Mouse (Mus musculus): ENCODE measurements around the gene Kcnd3.
A peak's percentile ranks its signal among the peaks of the same experiment; 100 is the strongest.

The Kcnd3 gene

GRCm38 (mm10) chr3:105451627-105452555 lies at the start of gene Kcnd3:
Kcnd3 (plus strand) TSS chr3:105452330.
- DNase-seq = peak in 1 of 2 experiments; percentile 4

GRCm38 (mm10) chr3:105402676-105403075 lies 49.5 kb upstream of the Kcnd3 start:
- no peak for DNase-seq

GRCm38 (mm10) chr3:105403410-105404076 lies 48.6 kb upstream of the Kcnd3 start:
- DNase-seq = no peak

GRCm38 (mm10) chr3:105404077-105404446 lies 48.1 kb upstream of the Kcnd3 start:
- no peak for DNase-seq

- no peak for DNase-seq
Observed at GRCm38 (mm10) chr3:105405516-105405915, 46.6 kb upstream of the Kcnd3 start.

GRCm38 (mm10) chr3:105406036-105406435 lies 46.1 kb upstream of the Kcnd3 start:
- DNase-seq = no peak

- DNase-seq = no peak
Observed at GRCm38 (mm10) chr3:105408211-105408610, 43.9 kb upstream of the Kcnd3 start.

- no peak for DNase-seq
Observed at GRCm38 (mm10) chr3:105410810-105411209, 41.3 kb upstream of the Kcnd3 start.

- no peak for DNase-seq
Observed at GRCm38 (mm10) chr3:105411776-105412175, 40.4 kb upstream of the Kcnd3 start.

- no peak for DNase-seq
Observed at GRCm38 (mm10) chr3:105412229-105412628, 39.9 kb upstream of the Kcnd3 start.

- no peak for DNase-seq
Observed at GRCm38 (mm10) chr3:105412681-105413080, 39.4 kb upstream of the Kcnd3 start.

- no peak for DNase-seq
Observed at GRCm38 (mm10) chr3:105418441-105418840, 33.7 kb upstream of the Kcnd3 start.

- no peak for DNase-seq
Observed at GRCm38 (mm10) chr3:105422391-105422790, 29.7 kb upstream of the Kcnd3 start.

GRCm38 (mm10) chr3:105423427-105423826 lies 28.7 kb upstream of the Kcnd3 start:
- no peak for DNase-seq

GRCm38 (mm10) chr3:105428586-105428985 lies 23.5 kb upstream of the Kcnd3 start:
- no peak for DNase-seq

- no peak for DNase-seq
Observed at GRCm38 (mm10) chr3:105436383-105436782, 15.7 kb upstream of the Kcnd3 start.

- no peak for DNase-seq
Observed at GRCm38 (mm10) chr3:105436971-105437370, 15.2 kb upstream of the Kcnd3 start.

GRCm38 (mm10) chr3:105440873-105441495 lies 11.1 kb upstream of the Kcnd3 start:
- DNase-seq = no peak

GRCm38 (mm10) chr3:105450641-105451470 lies 1.3 kb upstream of the Kcnd3 start:
- DNase-seq = no peak

- peak; percentile 8 to 12 for DNase-seq
Observed at GRCm38 (mm10) chr3:105452556-105453213, 555 bp downstream of the Kcnd3 start.

- no peak for DNase-seq
Observed at GRCm38 (mm10) chr3:105453214-105453950, 1.3 kb downstream of the Kcnd3 start.

Measured in thymus, postnatal 36 days (tissue).